Mouse (Mus musculus) thymus, adult 2 months (tissue): Measurements from ENCODE around the gene Kdsr. TPM values are rescaled to one million over a fixed set of nuclear protein-coding genes. Genes with fewer than 3 reads are reported as not detected.
A peak's percentile ranks its signal among the peaks of the same experiment; 100 is the strongest.

Experiments used
- DNase-seq: peaks from one replicate; pipeline ENCODE4 v3.0.0; 2021
- H3K27ac ChIP-seq: fragments of 200-500 bp; 2 replicates; pipeline ENCODE4 v1.5.1; 2012; ENCODE audit warnings: low read length, control low read depth; ENCODE audit not compliant: control insufficient read depth, insufficient read depth
- H3K27me3 ChIP-seq: fragments of 200-500 bp; 2 replicates; pipeline ENCODE4 v1.6.1; 2012; ENCODE audit warnings: mild to moderate bottlenecking, low read length, moderate library complexity, mixed read lengths; ENCODE audit not compliant: control insufficient read depth, insufficient read depth
- H3K36me3 ChIP-seq: fragments of 200-500 bp; 2 replicates; pipeline ENCODE4 v1.6.1; 2012; ENCODE audit warnings: mild to moderate bottlenecking, low read length, moderate library complexity; ENCODE audit not compliant: control insufficient read depth, insufficient read depth
- H3K4me1 ChIP-seq: fragments of 200-500 bp; replicated peaks from 2 replicates; pipeline ENCODE4 v1.6.1; 2012; ENCODE audit warnings: low read length; ENCODE audit not compliant: control insufficient read depth, insufficient read depth
- H3K4me3 ChIP-seq: fragments of 200-500 bp; 2 replicates; pipeline ENCODE4 v1.5.1; 2012; ENCODE audit warnings: mild to moderate bottlenecking, low read length, control low read depth, moderate library complexity; ENCODE audit not compliant: control insufficient read depth, insufficient read depth
- CTCF ChIP-seq: fragments of 200-500 bp; IDR thresholded peaks from 2 replicates; pipeline ENCODE4 v1.5.1; 2012; ENCODE audit warnings: mild to moderate bottlenecking, control low read depth, low read length, moderate library complexity, borderline replicate concordance; ENCODE audit not compliant: control insufficient read depth, poor library complexity, insufficient read depth; ENCODE audit errors: extremely low read depth
- POLR2A ChIP-seq: fragments of 200-500 bp; IDR thresholded peaks from 2 replicates; pipeline ENCODE4 v1.6.1; 2012; ENCODE audit warnings: mild to moderate bottlenecking, low read length, control low read depth, moderate library complexity; ENCODE audit not compliant: control insufficient read depth, poor library complexity, insufficient read depth; ENCODE audit errors: extremely low read depth
- WGBS: fragments of 180-500 bp; shearing (Covaris S2); methylation state at CpG from one replicate; pipeline ENCODE4 v1.1.7; 2018; 5-methylcytosine and 5-hydroxymethylcytosine counted together
- polyA plus RNA-seq: library from polyadenylated mRNA; depleted of rRNA; stranded (reverse); fragments of >200 nt; gene quantifications from 2 replicates; pipeline ENCODE4 v1.2.3, GENCODE M21; 2012

The Kdsr gene
- polyA plus RNA-seq, 1 experiment: 12.3 TPM

DNA sequence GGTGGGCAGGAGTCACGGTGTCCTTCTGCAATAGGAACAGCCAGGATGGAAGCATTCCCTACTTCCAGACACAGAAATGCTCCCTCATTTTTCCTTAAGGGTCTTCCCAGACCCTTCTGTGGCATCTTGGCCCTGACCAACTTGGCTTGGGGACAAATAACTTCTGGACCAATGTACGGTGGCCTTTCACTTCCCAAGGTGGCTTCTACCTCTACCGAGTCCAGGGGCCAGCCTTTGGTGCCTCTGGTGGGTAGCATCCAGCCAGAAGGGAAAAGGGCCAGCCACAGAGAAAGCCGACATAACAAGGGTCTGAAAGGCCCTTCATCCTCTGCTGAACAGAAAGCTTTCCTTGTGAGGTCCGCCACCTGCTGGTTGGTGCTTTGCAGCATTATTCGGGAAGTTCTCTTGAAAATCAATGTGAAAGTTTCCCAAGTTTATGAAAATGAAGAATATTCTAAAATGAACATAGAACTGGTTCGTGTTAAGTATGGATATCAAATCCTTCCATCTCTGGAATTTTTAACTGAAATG, 42.4 kb downstream of the Kdsr start:
- H3K4me1 ChIP-seq: peaks cover 12% of the 10 kb centered on the region
- no peaks in the 10 kb centered on the region for H3K36me3 ChIP-seq
- 34% methylated on average over 7 of the region's 7 CpGs for WGBS
- no peak for TF ChIP-seq CTCF
- TF ChIP-seq POLR2A: no peak
- no peaks in the 10 kb centered on the region for H3K27me3 ChIP-seq
- DNase-seq: peak; percentile 82
- H3K27ac ChIP-seq: no peak overlapping the region
- H3K4me3 ChIP-seq: no peak overlapping the region

DNA sequence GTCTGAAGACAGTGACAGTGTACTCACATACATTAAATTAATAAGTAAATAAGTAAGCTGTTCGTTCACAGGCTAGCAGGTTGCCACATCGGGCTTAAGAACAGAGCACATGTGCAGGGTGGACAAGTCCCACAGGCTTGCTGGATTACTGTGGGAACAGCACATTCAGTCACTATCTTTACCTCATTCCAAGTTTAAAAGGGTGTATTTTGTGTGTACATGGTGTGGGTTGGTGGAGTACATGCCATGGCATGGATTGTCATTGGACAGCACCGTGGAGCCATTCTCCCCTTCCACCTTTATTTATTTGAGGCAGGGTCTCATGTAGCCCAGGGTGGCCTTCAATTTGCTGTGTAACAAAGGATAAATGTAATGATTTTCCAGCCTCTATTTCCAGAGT, 43.4 kb downstream of the Kdsr start:
- Histone ChIP-seq H3K4me1 (peaks cover 16% of the 10 kb centered on the region), H3K27me3 (no peaks in the 10 kb centered on the region), H3K27ac (no peak overlapping the region), H3K4me3 (no peak overlapping the region), H3K36me3 (no peaks in the 10 kb centered on the region)
- WGBS: 98% methylated on average over 3 of the region's 3 CpGs
- DNase-seq: no peak
- TF ChIP-seq POLR2A: no peak

GRCm38 (mm10) chr1:106715111-106716083, 44.1 kb downstream of the Kdsr start:
- no peak for DNase-seq
- H3K4me1 ChIP-seq: peaks cover 16% of the 10 kb centered on the region
- H3K36me3 ChIP-seq: no peaks in the 10 kb centered on the region
- H3K27ac ChIP-seq: no peak overlapping the region
- WGBS: 95% methylated on average over 13 of the region's 13 CpGs
- TF ChIP-seq POLR2A (no peak), CTCF (no peak)
- no peak overlapping the region for H3K4me3 ChIP-seq
- H3K27me3 ChIP-seq: no peaks in the 10 kb centered on the region

DNA sequence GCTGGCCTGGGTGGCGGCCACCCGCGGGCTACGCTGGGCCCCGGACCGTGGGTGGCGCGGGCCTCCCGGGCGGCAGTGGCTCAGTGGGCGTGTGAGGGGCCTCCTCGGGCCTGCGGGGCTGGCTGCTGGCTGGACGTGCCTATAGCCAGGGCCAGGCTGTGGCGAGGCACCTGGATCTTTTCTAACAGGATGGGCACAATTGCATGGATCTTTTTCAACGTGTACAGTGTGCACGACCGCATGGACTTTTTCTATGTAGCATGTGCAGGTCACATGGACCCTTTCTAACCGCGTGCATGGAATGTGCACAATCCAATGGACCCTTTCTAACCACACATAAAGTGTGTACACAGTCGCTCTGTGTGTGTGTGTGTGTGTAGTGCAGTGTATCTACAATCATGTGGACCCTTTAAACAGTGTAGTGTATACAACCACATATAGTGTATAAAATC, 45.0 kb downstream of the Kdsr start:
- 3% methylated on average over 20 of the region's 21 CpGs for WGBS
- Histone ChIP-seq H3K4me1 (peaks cover 16% of the 10 kb centered on the region), H3K27ac (no peak overlapping the region), H3K27me3 (no peaks in the 10 kb centered on the region), H3K4me3 (peak overlapping the region; percentile 46), H3K36me3 (no peaks in the 10 kb centered on the region)
- no peak for TF ChIP-seq CTCF
- no peak for TF ChIP-seq POLR2A
- no peak for DNase-seq

DNA sequence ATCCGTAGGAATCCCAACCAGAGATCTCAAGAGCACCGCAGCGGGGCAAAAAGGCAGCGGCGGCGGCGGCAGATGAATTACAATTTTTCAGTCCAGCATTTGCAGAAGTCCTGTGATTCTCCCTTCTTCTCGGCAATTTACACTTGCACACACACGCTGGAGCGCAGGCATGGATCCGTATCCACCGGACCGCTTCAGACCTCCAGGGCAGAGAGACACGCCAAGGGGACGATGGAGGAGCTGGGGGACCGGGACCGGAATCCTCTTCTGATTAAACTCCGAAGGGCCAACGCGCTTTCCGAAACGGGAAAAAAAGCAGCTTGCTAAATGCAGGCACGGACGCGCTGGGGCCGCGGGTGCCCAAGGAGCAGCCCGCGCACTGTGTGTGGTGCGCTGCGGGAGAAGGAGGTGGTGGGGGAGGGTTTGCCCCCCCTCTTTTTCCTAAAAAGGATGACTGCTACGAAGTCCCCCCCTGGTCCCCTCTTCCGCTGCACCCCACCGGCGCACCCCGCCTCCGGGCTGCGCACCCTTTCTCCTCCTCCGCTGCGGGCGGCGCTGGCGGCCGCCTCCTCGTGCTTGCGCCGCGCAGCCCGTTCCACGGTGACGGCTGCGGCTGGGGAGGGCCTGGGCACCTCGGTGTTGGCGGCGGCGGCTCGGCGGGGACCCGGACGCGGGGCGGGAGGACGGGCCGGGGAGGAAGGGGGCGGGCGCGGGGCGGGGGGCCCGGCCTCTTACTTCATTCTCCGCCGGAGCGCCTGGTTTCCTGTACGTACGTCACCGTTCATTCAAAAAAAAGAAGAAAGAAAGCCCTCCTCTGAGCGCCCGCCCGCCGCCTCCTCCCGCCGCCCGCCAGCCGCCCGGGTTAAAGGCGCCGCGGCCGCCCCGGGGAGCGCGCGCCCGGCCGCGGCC, 45.7 kb downstream of the Kdsr start, which contains the start of gene Bcl2:
Gene Bcl2 (minus strand): TSS at position 654 of the 909 bp plus-strand sequence.
- H3K27ac ChIP-seq: peak within 1 kb of the TSS; percentile 65
- H3K27me3 ChIP-seq: no peaks in the 10 kb centered on the region
- DNase-seq: peak; percentile 83
- H3K4me1 ChIP-seq: peaks cover 16% of the 10 kb centered on the region
- TF ChIP-seq CTCF: no peak
- 0 out of 2 replicates have a peak, but pooled peaks have one; percentile 21 for TF ChIP-seq POLR2A
- H3K4me3 ChIP-seq: peak within 1 kb of the TSS; percentile 80
- H3K36me3 ChIP-seq: no peaks in the 10 kb centered on the region
- WGBS: under 1% methylated on average over 94 of the region's 95 CpGs

GRCm38 (mm10) chr1:106712330-106712729, 47.2 kb downstream of the Kdsr start:
- Histone ChIP-seq H3K27me3 (no peaks in the 10 kb centered on the region), H3K4me3 (peak overlapping the region; percentile 57), H3K36me3 (no peaks in the 10 kb centered on the region), H3K4me1 (peaks cover 18% of the 10 kb centered on the region), H3K27ac (peak overlapping the region; percentile 8; the same call in 1 of the 2 replicates)
- WGBS: 7% methylated on average over 22 of the region's 22 CpGs
- DNase-seq: peak; percentile 72
- TF ChIP-seq POLR2A (no peak), CTCF (peak; percentile 82; the same call in 1 of the 2 replicates)
